Mouse (Mus musculus) left cerebral cortex, adult 9 months (tissue): ENCODE data around the gene Gjb4.

Source experiments
- DNase-seq, 2 experiments: peaks; one replicate each; pipeline ENCODE4 v3.0.0; 2022; ENCODE audit warnings: low spot score in 2 of 2

Gjb4 gene

GRCm38 (mm10) chr4:127306915-127307314 is 47.0 kb downstream of the Gjb4 start:
- no peak for DNase-seq

- DNase-seq: no peak
Measured at GRCm38 (mm10) chr4:127303796-127304195, 50.1 kb downstream of the Gjb4 start.
